Mouse (Mus musculus): ENCODE results near the gene Hsf4.

DNA sequence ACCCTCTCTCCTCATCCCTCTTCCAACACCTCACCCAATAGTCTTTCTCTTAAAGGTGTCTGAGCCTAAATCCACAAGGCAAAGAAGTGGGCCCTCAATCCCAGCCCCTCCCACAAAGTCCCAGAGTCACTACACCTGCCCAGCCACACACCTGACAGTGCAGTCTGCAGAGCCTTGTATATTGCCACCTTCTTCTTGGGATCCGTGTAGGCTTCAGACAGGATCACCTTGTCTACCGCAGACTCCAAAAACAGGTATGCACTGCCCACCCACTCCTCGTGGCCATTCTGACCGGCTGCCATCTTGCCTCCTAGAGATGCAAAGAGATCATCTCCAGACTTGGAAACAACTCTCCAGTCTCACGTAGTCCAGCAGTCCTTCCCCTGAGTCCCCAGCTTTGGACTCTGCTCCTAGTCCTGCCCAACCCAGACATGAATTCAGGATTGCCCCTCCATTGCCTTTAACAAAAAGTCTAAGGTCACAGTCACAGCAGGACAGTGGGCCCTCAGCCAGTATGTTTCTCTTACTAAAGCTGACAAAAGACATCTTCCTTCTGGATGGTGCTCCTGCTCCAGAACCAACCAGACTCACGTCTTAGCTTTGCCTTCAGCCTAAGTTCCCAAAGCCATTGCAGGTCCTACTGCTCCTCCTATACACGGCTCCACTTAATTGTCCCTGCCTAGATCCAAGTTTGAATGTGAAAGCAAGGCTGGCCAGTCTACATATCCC, 9.1 kb upstream of the Hsf4 start:
- TF ChIP-seq CTCF (IDR thresholded peaks at IDR 0.05; ENCODE audit: extremely low read depth, insufficient read depth, low read length) (no peak), POLR2A (IDR thresholded peaks at IDR 0.05; ENCODE audit: extremely low read depth, insufficient read depth, low read length) (no peak)

All from cortical plate, adult 2 months (tissue).